Mouse (Mus musculus) CD8-positive naive resting alpha-beta T cell, adult 2 months (primary cell): ENCODE data around the gene Pyurf.
A peak's percentile ranks its signal among the peaks of the same experiment; 100 is the strongest.

Source experiments
- DNase-seq, 2 experiments: peaks; one replicate each; pipeline ENCODE4 v3.0.0; 2022; ENCODE audit warnings: low read depth in 2 of 2, low spot score in 2 of 2

Gene Pyurf

GRCm38 (mm10) chr6:57691467-57692261, at the start of gene Pyurf:
Gene Pyurf (minus strand): TSS chr6:57692078.
- peak; percentile 78 to 84 for DNase-seq

DNA sequence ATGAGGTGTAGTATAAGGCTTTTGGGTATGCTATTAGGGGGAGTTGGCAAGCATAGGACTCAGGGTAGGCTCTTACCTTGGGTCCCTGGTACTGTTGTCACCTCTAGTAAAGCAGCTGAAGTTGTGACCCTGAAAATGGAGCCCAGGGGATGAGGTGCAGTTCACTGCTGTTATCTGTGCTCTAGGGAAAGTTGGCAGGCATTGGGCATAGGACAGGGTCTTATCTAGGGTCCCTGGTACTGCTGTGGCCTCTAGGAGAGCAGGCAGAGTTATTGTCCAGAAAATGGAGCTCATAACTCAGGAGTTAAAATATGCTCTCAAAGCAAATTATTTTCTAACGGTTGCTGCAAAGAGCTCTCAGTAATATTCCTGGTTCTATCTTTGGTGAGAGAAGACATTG, 29.5 kb upstream of the Pyurf start:
- no peak for DNase-seq

GRCm38 (mm10) chr6:57711726-57712125, 19.8 kb upstream of the Pyurf start:
- peak in 1 of 2 experiments; percentile 3 for DNase-seq

- no peak for DNase-seq
These were observed 14.8 kb upstream of the Pyurf start for GRCm38 (mm10) chr6:57706721-57707120.

- no peak for DNase-seq
These were observed 11.8 kb upstream of the Pyurf start for GRCm38 (mm10) chr6:57703703-57704102.

DNA sequence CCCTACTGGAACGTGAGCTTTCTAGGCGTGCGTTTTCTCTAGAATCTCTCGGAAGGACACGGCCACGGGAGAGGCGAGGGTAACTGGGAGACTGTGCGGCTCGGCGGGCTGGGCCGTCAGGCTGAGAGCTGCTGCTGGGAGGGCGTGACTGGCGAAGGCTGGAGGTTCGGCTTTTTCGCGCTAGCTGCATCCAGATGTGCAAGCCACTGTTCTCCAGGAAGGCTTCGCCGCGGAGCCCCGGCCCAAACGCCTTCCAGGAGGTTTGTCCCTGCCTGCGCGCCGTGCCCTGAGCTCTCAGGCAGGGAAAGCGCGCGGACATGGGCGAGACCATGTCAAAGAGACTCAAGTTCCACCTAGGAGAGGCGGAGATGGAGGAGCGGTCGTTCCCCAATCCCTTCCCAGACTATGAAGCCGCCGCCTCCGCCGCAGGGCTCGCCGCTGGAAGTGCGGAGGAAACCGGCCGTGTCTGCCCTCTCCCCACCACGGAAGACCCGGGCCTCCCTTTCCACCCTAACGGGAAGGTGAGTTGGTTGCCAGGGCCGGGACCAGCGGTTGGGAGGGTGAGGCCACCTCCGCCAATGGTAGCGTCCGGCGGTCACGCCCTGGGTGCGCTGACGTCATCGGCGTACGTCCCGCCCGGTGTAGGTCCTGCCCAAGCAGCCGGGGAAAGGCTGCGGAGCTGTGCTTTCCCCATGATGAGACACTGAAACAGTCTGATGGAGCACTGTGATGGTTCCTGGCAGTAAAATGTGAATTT, 11.0 kb upstream of the Pyurf start:
- DNase-seq, result peak; percentile 89 to 91

- DNase-seq, result no peak
These were observed 10.5 kb upstream of the Pyurf start, which contains the start of gene Lancl2 for GRCm38 (mm10) chr6:57702376-57702742. Gene Lancl2 (plus strand): TSS chr6:57702540.

DNA sequence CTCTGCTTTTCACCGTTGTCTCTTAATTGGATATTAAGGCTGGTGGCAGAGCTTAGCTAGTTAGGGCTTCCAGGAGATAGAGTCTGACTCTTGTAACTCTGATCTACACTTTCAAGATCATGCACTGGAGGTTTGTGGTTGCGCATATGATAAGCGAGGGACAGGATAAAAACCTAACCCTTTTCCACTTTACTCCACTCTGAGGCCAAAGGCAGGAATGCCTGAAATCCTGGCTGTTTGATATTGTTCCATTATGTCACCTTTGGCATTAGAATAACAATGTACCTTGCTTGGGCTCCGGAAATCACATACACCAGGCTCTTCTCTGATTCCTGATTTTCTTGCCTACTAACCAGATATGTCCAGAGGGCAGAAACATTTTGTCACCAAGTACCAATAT, 9.8 kb upstream of the Pyurf start:
- no peak for DNase-seq

- DNase-seq, result no peak
These were observed 1.2 kb upstream of the Pyurf start for GRCm38 (mm10) chr6:57693116-57693515.

- DNase-seq, result no peak
These were observed 7.7 kb downstream of the Pyurf start for GRCm38 (mm10) chr6:57684156-57684555.

DNA sequence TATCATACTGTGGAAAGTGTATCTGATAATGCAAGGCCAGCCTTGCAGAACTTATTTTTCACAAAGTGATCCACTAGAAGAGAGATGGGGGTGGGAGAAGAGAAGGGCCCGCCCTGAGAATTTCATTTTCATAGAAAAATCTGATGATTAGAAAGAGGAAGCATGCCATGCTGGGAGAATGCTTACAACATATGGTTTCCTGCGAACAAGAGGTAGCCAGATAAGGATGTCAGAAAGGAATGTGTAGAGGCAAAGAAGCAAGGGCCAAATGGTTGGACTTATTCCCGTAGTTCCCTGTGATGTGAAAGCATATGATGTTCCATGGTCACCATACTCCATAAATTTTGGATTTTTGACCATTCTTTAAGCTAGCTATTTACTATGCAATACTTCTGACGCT, 30.6 kb downstream of the Pyurf start:
- DNase-seq, result no peak

GRCm38 (mm10) chr6:57647256-57647655, 44.6 kb downstream of the Pyurf start:
- no peak for DNase-seq

GRCm38 (mm10) chr6:57641789-57642188, 50.1 kb downstream of the Pyurf start:
- DNase-seq, result no peak

DNA sequence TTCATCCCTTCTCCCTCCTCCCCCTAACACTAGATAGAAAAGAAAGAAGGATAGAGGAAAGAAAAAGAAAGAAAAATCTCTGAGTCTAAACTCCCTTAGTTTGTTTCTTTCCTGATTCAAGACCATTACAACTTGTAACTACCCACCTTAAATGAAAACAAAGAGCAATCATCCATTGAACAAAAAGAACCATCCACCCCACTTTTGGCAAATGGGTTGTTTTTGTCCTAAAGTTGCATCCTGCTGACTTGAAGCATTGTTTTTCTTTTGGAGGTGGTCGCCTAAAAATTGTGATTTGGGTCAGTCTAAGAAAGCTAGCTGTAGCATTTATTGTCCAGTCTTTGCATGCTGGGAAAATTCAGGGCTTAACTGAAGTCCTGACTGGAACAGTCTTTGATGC, 52.3 kb downstream of the Pyurf start:
- DNase-seq, result no peak
